Mouse (Mus musculus) midbrain, embryonic 16.5 days (tissue): ENCODE results near the gene Gm5152. TPM values are rescaled to one million over a fixed set of nuclear protein-coding genes. Genes with fewer than 3 reads are reported as not detected.
"Not testable (repeated sequence)": the region's sequence is repeated elsewhere in the genome, so short reads cannot be mapped to it uniquely, and the experiment has no call there.

ENCODE experiments used
- ATAC-seq: fragments of 200-750 bp; cut with Nextera tagmentation; 2 replicates; pipeline ENCODE4 v1.8.0; 2017; ENCODE audit warnings: moderate TSS enrichment
- H3K27ac ChIP-seq: fragments of 300-500 bp; sonication (generic); 2 replicates; pipeline ENCODE4 v1.5.1; 2014; ENCODE audit warnings: mild to moderate bottlenecking, low read length, mixed read lengths
- H3K27me3 ChIP-seq: fragments of 300-500 bp; sonication (generic); 2 replicates; pipeline ENCODE4 v1.6.1; 2014; ENCODE audit warnings: low read depth, low read length, mixed read lengths; ENCODE audit not compliant: control insufficient read depth, insufficient read depth
- H3K36me3 ChIP-seq: fragments of 300-500 bp; sonication (generic); 2 replicates; pipeline ENCODE4 v1.6.1; 2014; ENCODE audit warnings: mild to moderate bottlenecking, low read length, moderate library complexity, mixed read lengths; ENCODE audit not compliant: control insufficient read depth, insufficient read depth
- H3K4me1 ChIP-seq: fragments of 300-500 bp; sonication (generic); 2 replicates; pipeline ENCODE4 v1.6.1; 2014; ENCODE audit warnings: mild to moderate bottlenecking, low read length, mixed read lengths; ENCODE audit not compliant: control insufficient read depth, insufficient read depth
- H3K4me2 ChIP-seq: fragments of 300-500 bp; sonication (generic); 2 replicates; pipeline ENCODE4 v1.6.1; 2014; ENCODE audit warnings: mild to moderate bottlenecking, low read length, mixed read lengths
- H3K4me3 ChIP-seq: fragments of 300-500 bp; sonication (generic); 2 replicates; pipeline ENCODE4 v1.5.1; 2014; ENCODE audit warnings: low read depth, mild to moderate bottlenecking, low read length, moderate library complexity, mixed read lengths
- H3K9ac ChIP-seq: fragments of 300-500 bp; sonication (generic); 2 replicates; pipeline ENCODE4 v1.6.1; 2014; ENCODE audit warnings: low read depth, low read length, mixed read lengths
- H3K9me3 ChIP-seq: fragments of 300-500 bp; sonication (generic); replicated peaks from 2 replicates; pipeline ENCODE4 v1.6.1; 2014; ENCODE audit warnings: mild to moderate bottlenecking, low read length, mixed read lengths; ENCODE audit not compliant: control insufficient read depth, poor library complexity, severe bottlenecking
- WGBS: fragments of 180-500 bp; shearing (Covaris S2); extraction: QIAGEN DNeasy Blood & Tissue Kit; methylation state at CpG from one replicate; pipeline ENCODE4 v1.1.7; 2014; 5-methylcytosine and 5-hydroxymethylcytosine counted together
- polyA plus RNA-seq: library from polyadenylated mRNA; unstranded; fragments of >200 nt; fragmentation: Nextera tagmentation; extraction: Ambion mirVana; gene quantifications from 2 replicates; pipeline ENCODE4 v1.2.1, GENCODE M21; 2015

The Gm5152 gene
- not detected in 2 replicates for polyA plus RNA-seq

DNA sequence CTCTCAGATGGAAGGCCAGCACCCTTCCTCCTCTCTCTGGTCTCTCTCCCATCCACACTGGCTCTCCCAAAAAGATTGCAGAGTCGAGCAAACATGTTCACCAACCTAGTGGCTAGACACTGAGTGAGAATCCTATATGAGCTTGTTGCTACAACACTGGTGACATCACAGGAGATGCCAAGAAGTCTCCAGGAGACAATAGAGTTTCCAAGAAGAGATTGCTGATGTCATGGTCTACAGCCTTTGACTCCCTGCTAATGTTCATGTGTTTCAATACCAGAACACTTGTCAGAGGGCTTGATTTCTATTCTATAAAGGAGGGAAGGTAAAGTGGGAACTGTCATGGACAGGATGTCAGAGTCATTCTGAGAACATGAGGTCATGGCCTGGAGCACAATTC is at the start of gene Gm5152:
Gene Gm5152 (minus strand): TSS at position 101 of the 400 bp plus-strand sequence.
- H3K27ac ChIP-seq, result not testable (repeated sequence)

DNA sequence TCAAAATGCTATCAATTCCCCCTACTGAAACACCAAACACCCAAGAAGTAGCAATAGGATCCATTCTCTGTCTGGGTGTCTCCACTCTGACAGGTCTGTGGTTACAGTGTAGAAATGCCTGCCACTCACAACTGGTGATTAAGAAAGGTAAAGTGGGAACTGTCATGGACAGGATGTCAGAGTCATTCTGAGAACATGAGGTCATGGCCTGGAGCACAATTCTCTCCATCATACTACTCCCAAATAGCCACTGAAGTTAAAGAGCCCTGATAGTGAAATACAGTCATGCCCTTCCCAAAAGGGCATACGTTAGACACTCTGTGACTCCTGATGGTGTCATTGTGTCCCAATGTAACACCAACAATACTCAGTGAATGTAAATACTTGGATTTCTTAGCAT is 8.4 kb upstream of the Gm5152 start:
- H3K4me2 ChIP-seq, H3K36me3 ChIP-seq, H3K4me1 ChIP-seq, H3K4me3 ChIP-seq, H3K9me3 ChIP-seq, ATAC-seq, H3K9ac ChIP-seq, H3K27me3 ChIP-seq, H3K27ac ChIP-seq: not testable (repeated sequence)
- WGBS, result 81% methylated on average over 1 of the region's 1 CpGs

More for the DNA sequence above, at the start of gene Gm5152:
- not testable (repeated sequence) for H3K4me3 ChIP-seq, ATAC-seq, H3K9me3 ChIP-seq, H3K4me2 ChIP-seq, H3K36me3 ChIP-seq, H3K9ac ChIP-seq, H3K4me1 ChIP-seq, H3K27me3 ChIP-seq
- no CpG with 5 or more reads among the region's 1 CpGs for WGBS

DNA sequence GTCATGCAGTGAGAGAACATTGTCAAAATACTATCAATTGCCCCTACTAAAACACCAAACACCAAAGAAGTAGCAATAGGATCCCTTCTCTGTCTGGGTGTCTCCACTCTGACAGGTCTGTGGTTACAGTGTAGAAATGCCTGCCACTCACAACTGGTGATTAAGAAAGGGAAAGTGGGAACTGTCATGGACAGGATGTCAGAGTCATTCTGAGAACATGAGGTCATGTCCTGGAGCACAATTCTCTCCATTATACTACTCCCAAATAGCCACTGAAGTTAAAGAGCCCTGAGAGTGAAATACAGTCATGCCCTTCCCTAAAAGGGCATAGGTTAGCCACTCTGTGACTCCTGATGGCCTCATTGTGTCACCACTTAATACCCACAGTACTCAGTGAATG is 556 bp downstream of the Gm5152 start:
- H3K4me2 ChIP-seq, H3K27me3 ChIP-seq, H3K9ac ChIP-seq, H3K4me3 ChIP-seq, H3K9me3 ChIP-seq, H3K27ac ChIP-seq, H3K4me1 ChIP-seq, H3K36me3 ChIP-seq, ATAC-seq: not testable (repeated sequence)

DNA sequence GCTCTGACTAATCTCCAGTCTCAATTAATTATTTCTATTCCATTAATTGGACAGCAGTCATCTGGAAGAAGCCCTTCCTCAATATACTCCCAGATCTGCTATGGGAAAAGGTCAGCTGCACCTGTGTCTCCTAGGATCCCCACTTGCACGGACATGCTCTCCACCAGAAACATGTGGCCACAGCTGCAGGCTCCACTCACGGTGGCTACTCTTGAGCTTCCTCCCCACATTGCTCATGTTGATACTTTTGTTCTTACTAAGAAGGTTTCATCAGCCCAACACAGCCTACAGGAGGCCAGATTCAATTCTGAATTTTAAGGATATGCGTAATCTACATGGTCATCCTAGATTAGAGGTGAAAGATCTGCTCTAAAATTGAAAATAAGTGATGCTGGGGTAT is 5.9 kb downstream of the Gm5152 start:
- H3K4me2 ChIP-seq, H3K9me3 ChIP-seq, H3K4me1 ChIP-seq, H3K36me3 ChIP-seq, H3K27me3 ChIP-seq, H3K4me3 ChIP-seq, H3K27ac ChIP-seq, ATAC-seq, H3K9ac ChIP-seq: not testable (repeated sequence)
- WGBS, result 91% methylated on average over 3 of the region's 3 CpGs

DNA sequence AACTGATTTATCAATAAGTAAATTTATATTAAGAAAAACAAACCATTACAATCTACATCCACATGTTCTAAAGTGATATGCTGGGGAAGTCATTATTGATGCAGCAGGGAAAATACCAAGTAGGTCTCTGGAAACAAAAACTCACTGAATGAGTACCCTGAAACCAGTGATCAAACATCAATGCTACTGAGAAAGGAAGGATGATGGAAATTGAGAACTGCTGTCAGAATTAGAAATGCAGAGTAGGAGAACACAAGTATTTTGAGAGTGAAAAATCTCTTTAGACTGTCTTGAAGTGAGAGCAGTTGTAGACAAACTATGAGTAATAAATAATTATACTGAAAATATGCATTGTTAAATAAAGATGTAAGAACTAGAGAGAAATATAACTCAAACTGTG is 26.0 kb downstream of the Gm5152 start:
- no peak overlapping the region for H3K9ac ChIP-seq
- no peak overlapping the region for H3K4me2 ChIP-seq
- H3K4me1 ChIP-seq, result no peaks in the 10 kb centered on the region
- H3K36me3 ChIP-seq, result no peaks in the 10 kb centered on the region
- no peak overlapping the region for H3K27ac ChIP-seq
- H3K27me3 ChIP-seq, result no peaks in the 10 kb centered on the region
- no peak for ATAC-seq
- no peaks in the 10 kb centered on the region for H3K9me3 ChIP-seq
- H3K4me3 ChIP-seq, result no peak overlapping the region

DNA sequence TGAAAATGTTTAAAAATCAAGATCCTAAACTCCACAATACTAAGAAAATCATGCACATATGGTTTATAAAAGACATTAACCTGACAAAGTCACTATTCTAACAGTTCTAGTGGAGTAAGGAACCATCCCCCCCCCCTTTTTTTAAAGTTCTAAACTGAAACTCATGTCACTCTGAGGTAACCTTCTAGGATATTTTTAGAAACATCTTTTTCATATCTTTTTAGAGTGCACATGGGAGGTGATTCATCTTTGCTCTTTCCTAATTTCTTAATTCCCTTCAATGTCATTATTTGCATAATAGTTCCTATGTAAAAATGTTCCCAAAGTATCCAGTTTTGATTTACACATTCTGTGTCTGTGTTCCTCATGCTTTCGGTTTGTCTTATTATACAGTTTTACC is 43.3 kb downstream of the Gm5152 start:
- Histone ChIP-seq H3K4me3 (no peak overlapping the region), H3K4me2 (no peak overlapping the region), H3K9me3 (no peaks in the 10 kb centered on the region), H3K27ac (no peak overlapping the region), H3K9ac (no peak overlapping the region), H3K36me3 (no peaks in the 10 kb centered on the region), H3K4me1 (no peaks in the 10 kb centered on the region), H3K27me3 (no peaks in the 10 kb centered on the region)
- 94% methylated on average over 1 of the region's 1 CpGs for WGBS
- ATAC-seq, result no peak

DNA sequence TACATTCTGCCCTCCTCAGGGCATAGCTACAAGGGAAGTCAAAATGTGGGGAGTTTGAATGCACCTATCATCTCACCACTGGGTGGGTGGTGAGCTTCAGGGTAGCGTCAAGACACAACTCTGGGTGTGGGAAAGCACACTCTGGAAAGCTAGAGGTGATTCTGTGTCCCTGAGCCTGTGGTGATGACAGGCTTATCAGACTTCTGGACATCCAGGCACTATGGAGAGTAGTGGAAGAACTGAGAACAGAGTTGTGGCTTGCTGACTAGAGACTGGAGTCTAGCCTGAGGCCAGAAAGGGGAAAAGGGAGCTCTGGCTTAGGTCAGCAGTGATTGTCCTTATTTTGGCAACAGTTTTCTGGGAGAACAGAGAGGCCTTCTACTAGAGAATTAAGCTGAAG is 49.4 kb downstream of the Gm5152 start:
- Histone ChIP-seq H3K27me3 (no peaks in the 10 kb centered on the region), H3K4me1 (no peaks in the 10 kb centered on the region), H3K4me3 (no peak overlapping the region), H3K9me3 (no peaks in the 10 kb centered on the region), H3K4me2 (no peak overlapping the region), H3K36me3 (no peaks in the 10 kb centered on the region), H3K9ac (no peak overlapping the region), H3K27ac (no peak overlapping the region)
- ATAC-seq, result no peak
- 90% methylated on average over 1 of the region's 1 CpGs for WGBS
